Mouse (Mus musculus): ENCODE results near the gene Zmiz1.

Gene Zmiz1

DNA sequence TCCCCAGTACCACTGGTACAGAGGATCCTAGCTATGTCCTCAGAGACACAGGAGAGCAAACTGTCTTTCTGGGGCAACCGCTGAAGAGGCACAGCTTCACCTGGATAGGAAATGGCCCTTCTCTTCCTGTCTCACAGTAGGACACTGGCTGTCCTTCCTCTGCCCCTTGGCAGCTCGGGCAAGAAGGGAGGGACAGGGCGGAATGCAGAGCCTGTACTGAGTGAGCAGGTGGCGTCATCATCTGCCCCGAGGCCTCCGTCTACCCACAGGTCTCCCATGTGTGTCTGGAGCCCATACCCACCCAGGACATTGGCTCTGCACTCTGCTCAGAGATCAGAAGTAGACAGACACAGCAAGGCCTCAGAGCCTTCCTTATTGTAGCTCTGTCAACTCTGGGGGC is 172.5 kb downstream of the Zmiz1 start:
- intact Hi-C loops (cut with DNase I): no loop called here

DNA sequence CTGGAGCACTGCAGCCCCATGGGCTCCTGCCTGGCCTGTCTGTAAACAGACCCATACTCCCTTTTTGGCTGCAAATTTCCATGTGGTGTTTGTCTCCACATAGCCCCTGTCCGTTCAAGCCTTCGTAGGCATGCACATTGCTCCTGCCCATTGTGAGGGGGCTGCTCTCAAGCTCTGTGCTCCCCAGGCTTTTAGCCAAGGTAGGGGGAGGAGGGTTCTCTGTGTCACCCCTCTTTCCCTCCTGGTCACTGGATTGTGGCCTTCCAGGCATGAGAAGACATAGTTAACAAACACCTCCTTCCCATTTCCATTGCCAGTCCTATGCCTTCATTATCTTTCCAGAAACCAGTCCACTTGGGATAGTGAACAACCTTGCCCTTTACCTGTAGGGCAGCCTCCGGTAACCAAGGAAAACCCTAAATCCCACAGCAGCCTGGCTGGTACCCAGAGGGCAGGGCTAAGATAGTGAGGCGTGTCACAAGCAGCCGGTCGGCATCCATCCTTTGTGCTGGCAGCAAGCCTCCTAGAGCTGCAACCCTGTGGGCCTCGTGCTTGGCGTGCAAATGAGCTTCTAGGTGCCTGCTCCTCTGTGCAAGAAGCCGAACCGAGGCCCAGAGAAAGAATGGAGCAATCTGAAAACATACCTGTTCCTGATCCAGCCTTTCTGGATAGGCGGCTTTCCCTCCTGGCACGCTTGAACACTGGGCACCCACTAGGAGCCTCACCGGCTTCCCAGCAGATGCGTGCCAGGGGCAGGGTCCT is 174.7 kb downstream of the Zmiz1 start:
- intact Hi-C loops (cut with DNase I): no loop called here

DNA sequence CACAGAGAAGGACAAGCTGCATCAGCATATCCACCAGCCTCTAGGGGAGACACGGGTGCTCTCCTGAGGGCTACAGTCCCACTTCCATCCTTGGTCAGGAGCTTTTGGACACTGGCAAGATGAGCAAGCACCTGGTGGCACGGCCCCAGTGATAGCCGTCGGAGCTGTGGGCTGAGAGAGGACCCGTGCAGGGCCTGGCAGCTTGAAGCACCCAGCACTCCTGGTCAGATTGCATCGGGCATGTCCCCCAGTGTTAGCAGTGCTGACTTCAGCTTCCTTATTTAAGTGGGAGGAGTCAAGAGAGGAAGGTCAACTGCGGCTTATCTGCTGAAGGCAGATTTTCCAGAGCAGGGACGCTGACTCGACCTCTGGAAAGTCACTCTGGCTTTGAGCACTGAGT is 175.3 kb downstream of the Zmiz1 start:
- intact Hi-C loops (cut with DNase I): no loop called here

DNA sequence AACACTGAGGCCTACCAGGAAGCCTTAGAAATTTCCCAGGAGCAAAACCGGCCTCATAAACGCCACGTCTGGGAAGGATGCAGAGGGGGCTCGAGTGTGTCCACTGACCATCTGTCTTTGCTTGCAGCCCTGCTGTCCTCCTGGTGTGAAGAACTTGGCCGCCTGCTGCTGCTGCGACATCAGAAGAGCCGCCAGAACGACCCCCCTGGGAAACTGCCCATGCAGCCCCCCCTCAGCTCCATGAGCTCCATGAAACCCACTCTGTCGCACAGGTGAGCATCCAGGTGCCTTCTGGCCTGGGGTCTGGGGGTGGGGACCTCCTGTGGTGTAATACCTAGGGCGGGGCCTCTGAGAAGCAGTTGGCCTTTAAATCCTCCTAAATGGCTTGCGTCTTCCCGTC is 176.8 kb downstream of the Zmiz1 start:
- intact Hi-C loops (cut with DNase I): no loop called here

DNA sequence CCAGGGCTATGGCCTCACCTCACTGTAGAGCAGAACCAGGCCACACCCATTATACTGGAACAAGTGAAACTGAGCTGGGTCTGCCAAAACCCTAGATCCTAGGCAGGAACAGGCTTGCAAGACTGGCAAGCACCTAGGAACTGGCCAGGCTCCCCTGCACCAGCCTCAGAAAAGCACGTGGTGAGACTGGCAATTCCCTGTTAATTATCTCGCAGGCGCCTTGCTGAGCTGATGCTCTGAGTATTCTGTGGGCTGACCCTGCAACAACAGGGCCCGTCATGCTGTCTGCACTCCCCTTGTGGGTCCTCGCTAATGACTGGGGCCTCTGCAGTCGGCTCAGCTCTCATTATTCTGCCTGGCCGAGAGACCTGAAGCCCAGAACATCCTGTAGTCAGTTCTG is 177.3 kb downstream of the Zmiz1 start:
- intact Hi-C loops (cut with DNase I): no loop called here

DNA sequence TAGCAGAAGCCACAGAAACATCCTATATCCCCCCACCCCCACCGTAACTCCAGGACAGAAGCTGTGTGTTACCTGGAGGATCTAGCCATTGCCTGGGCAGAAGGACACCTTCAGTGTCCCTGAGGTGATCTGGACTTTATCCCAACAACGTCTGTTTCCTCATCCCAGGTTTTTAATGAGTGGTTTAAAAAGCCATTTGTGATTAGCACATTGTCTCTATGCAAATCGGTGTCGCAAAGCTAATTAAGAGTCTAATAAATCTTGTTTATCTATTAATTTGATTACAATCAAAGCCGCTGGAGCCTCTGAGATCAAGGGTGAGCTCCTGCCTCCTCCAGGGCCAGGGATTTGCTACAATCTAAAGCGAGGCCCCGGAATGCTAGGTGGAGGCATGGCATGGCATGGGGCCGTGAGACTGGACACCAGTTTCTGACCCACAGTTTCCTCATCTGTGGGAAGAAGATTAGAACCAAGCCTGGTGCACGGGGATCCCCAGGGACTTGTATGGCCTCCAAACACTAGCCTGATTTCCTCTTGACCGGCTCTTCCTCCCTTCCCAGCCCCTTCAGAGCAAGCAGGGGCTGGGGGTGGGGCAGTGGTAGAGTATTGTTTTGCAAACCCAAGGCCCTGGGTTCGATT is 180.3 kb downstream of the Zmiz1 start:
- intact Hi-C loops (cut with DNase I): no loop called here

DNA sequence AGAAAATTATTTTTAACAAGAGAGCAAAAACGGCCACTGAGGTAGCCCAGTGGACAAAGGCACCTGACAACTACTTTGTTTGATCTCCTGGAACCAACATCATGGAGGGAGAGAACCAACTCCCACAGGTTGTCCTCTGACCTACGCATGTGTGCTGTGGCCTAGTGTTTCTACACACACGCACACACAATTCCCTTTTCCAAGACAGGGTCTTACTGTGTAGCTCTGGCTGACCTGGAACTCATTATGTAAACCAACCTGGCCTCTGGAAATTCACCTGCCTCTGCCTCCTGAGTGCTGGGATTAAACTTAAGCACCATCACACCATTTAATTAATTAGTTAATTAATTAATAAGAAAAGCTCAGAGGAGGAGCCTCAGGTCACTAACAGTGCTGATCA is 181.0 kb downstream of the Zmiz1 start:
- intact Hi-C loops (cut with DNase I): loop anchor here (5.0 kb wide), 1 partner anchor 33 kb away; no protein-coding TSS in a partner anchor

DNA sequence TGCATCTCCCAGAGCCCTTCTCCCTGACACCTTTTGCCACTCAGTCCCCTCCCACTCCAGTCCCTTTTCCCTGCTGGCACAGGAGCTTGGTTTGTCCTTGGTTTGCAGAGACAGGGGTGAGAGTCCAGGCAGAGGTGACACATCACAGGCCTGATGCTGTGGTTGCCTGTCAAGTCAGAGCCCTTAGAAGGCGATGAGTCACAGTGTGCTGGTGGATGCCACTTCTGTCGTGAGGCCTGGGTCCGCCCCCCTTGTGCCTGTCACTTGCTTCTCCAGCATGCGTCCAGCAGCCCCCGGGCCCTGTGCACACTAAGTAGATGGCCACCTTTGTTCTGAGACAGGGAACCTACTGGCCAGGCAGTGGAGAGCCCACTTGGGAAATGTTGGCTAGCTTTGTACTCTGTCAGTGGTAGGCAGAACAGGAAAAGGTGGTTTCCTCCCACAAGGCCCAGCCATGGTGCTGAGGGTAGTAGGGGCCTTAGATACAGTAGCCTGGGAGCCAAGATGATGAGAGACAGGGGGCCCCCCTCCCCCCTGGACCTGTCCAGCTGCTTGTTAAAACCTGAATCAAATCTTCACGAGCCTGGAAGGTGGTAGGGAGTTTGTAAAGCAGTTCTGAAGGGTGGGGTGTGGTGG is 181.6 kb downstream of the Zmiz1 start:
- intact Hi-C loops (cut with DNase I): loop anchor here (5.0 kb wide), 1 partner anchor 33 kb away; no protein-coding TSS in a partner anchor

DNA sequence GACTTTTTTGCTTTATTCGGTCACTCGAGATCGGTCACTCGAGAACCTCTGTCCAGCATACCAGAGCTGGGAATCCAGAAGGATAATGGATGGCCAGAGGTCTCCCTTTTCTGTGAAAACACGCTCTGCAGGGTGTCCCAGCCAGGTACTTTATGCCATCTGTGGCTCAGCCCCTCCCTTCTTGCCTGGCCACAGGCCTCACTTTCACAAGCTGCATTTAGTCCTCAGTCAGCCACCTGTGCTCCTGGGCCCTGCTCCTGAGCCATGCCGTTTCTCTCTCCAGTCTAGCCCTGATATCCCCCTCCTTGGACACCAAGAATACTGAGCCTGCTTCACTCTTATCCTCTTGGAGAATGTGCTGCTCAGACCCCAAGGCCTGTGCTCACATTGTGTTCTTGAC is 182.1 kb downstream of the Zmiz1 start:
- intact Hi-C loops (cut with DNase I): loop anchor here (5.0 kb wide), 1 partner anchor 34 kb away; no protein-coding TSS in a partner anchor

DNA sequence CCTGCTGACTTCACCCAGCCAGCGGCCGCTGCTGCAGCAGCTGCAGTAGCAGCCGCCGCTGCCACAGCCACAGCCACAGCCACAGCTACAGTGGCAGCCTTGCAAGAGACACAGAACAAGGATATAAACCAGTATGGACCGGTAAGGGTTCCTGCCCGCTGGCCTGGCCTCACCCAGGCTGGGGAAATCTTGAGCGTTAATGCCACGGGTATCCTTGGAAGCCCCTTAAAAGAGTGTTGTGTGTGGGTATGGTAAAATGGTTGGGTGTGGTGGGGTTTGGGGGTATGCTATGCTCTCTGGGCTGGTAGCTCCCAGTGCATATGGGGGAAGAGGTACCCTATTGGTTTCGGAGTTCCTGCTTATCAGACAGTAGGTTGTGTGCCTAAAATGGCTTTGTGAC is 186.7 kb downstream of the Zmiz1 start:
- intact Hi-C loops (cut with DNase I): no loop called here

DNA sequence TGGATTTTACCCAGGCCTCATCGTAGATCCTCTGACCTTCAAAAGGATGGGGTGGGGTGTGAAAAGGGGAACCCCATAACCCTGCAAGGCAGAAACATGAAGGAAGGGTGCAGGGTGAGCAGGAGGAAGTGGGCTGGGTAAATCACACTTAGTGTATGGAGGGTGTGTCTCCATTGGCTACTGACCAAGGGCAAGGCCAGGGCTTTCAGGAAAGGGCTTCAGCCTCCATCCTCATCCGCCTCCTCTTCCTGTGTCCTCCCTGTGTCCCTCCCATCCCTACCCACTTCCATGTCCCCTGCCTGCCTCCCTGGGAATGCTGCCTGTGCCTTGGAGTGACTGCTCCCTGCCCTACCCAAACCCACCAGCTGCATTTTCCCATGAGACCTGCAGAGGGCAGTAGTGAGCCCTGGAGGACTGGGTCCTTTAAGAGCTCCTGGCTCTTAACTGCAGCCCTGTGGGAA is 187.2 kb downstream of the Zmiz1 start:
- intact Hi-C loops (cut with DNase I): no loop called here

DNA sequence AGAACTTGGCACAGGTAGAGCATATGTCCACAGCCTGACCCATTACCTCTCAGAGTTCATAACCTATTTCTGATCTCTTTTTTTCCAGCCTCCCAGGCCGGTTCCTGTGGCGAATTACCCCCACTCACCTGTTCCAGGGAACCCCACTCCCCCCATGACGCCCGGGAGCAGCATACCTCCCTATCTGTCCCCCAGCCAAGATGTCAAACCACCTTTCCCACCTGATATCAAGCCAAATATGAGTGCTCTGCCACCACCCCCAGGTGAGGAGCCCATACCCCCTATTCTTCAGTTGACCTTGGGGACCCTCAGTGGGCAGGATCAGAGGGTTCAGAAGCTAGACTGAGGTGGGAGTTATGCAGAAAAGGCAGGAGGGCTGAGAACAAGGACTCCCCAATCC is 192.1 kb downstream of the Zmiz1 start:
- intact Hi-C loops (cut with DNase I): no loop called here

DNA sequence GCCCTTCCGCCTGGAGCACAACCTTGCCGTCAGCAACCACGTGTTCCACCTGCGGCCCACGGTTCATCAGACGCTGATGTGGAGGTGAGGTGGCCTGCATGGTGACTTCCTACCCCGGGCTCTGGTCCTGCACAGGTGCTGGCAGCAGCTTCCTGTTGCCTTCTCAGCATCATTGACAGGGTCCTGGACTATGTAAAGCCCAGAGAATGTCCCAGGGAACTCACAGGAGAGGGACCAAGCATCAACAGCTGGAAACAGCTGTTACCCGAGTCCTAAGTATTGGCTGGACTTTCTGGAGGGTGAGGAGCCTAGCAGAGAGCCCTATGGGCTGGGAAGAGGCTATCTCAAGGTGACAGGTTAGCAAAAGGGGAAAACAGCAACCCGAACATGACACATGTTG is 192.9 kb downstream of the Zmiz1 start:
- intact Hi-C loops (cut with DNase I): no loop called here

DNA sequence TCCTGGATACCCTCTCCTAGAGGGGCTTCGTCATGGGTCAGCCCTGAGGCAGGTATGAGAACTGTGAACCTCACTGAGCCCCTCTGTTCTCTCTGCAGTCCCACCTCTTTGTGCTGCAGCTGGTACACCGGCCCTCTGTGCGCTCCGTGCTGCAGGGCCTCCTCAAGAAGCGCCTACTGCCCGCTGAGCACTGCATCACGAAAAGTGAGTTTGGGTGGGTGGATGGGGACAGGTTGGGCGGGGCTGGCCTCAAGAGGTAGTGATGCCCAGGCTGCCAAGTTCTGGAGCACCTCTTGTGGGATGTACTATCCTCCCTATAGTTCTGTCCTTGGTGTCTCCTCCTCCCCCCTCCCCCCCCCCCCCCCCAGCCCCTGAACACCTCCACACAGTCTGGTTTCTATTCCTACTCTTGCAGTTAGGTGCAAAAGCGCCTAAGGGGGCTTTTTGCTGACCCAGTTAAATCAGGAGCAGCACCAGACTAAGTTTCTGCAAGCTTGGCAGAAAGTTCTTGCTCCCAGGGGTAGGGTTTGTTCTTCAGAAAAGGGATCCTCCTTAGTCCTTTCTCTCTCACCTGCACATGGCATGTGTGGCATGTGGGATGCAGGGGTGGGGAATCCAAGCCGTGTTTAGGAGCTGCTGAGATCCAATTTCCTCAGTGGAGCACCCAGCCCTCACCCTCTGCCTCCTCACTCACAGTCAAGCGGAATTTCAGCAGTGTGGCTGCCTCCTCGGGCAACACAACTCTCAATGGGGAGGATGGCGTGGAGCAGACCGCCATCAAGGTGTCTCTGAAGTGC is 195.6 kb downstream of the Zmiz1 start:
- intact Hi-C loops (cut with DNase I): no loop called here

DNA sequence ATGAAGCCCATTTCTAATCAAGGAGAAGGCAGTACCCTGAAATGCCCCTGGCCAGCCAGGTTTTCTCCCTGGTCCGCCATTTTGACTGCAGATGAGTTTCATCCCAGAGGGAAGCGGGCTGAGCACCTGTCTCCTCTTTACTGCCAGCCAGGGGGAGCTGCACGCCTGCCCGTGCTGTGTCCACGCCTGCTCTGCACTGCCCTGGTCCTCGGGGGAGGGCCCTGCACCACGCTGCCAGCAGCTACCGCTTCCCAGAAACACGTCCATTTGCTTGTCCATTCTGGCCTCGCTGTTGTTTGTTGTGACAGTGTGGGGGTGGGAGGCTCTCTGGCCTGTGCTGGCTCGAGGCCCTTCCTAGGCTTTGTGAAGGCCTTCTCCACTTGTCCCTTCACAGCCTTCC is 201.7 kb downstream of the Zmiz1 start:
- intact Hi-C loops (cut with DNase I): no loop called here

DNA sequence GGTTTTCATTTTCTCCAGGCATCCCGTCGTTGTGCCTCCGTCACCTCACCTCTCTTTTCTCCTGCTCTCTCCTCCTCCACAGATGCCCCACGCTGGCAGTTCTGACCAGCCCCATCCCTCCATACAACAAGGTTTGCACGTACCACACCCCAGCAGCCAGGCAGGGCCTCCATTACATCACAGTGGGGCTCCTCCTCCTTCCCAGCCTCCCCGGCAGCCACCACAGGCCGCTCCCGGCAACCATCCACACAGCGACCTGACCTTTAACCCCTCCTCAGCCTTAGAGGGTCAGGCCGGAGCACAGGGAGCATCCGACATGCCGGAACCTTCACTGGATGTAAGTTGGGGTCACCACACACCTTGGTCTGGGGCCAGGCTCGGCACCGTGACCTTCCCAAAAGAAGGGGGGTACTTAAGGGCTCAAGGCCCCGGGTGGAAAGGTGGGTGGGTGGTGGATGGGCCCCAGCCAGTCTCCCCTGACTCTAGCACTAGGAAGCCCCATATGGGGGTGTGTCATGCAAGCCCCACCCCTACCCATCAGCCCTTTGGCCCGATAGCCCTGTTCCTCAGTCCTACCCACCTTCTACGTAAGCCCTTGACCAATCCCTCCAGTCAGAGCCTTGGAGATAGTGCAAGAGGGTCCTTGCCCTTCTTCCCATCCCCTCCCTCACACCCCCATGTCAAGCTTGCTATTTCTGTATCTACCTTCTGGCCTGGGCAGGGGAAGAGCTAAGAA is 202.4 kb downstream of the Zmiz1 start:
- intact Hi-C loops (cut with DNase I): no loop called here

DNA sequence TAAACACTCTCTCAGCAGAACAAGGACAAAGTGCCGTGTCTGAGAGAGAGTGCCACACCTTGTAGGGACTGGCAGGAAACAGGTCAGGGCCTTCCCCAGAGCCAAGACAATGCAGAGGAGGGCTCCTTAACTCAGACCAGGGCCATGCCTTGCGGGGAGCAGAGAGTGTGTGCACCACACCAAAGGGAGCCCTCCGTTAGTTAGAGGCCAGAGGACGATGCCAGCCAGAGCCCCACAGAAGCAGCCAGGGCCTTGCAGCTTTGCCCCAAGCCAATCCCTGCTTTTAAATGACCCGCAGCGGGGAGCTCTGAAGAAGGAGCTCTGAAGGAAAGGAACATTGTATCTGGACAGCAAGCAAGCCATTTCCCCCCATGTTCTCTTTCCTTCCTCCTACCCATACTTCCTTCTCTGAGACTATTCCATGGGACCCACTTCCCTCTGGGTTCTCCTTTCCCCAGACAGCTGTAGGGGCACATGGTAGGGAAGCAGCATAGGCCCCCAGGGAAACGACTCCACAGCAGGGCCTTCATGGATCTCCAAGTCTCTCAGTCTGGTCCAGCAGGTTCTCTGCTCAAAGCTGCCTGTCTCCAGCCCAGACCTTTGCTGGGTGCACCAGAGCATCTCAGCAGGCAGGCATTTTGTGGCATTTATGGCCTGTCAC is 204.8 kb downstream of the Zmiz1 start:
- intact Hi-C loops (cut with DNase I): no loop called here

DNA sequence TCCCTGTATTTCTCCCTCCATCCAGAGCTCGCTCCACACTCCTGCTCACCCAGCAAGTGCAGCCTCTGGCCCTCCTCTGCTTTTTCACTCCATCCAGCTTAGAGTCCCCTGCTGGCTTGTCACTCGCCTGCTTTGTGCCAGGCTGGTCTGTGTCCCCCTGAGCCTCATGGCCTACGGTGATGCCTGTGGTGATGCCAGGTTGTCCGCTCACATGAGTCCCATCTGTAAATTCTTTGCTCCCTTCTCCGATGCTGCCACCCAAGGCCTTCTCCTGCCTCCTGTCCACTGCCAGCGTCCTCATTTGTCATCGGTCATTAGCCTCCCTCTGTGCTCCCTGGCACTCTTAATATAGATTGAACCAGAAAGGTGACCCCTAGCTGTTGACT is 205.3 kb downstream of the Zmiz1 start:
- intact Hi-C loops (cut with DNase I): no loop called here

DNA sequence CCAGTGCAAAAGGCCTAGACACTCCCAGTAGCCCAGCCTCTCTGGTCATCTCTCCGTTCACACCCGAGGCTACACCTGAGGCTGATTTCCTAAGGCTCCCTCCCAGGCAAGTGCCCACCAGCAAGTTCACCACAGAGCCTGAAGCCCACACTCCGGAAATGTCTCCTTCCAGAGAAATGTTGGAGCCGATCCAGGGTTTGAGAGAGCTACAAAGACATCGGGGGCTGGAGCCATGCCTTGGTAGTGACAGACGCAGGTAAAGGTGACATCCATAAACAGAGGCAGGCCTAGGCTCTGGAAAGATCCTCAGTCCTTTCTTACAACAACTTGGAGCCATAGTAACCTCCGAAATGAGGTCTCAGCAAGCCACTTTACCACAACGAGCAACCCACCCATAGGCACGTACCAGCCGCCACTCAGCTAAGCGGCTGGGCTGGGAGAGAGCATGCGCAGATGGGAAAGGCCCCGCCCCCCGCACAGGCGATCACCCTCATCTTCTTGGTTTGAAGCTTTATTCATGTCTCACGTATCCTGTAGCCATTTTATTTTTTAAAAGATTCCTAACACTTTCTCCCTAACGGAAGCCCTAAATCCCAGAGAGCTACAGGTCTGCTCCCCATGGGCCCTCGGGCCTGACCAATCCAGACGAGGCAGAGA is 206.5 kb downstream of the Zmiz1 start:
- intact Hi-C loops (cut with DNase I): no loop called here

Data from adrenal gland (tissue).